Mouse (Mus musculus): Measurements from ENCODE around the gene Tmem208. TPM values are rescaled to one million over a fixed set of nuclear protein-coding genes. Genes with fewer than 3 reads are reported as not detected.
A peak's percentile ranks its signal among the peaks of the same experiment; 100 is the strongest.

Tmem208 gene
- 124 and 131 TPM in 2 replicates for polyA plus RNA-seq (2015; fragmentation: Nextera tagmentation; extraction: Ambion mirVana)

- Histone ChIP-seq H3K4me3 (replicated peaks; ENCODE audit: low read length) (peak within 1 kb of the TSS; percentile 92), H3K9ac (ENCODE audit: low read length) (peak within 1 kb of the TSS; percentile 94), H3K36me3 (ENCODE audit: control insufficient read depth, insufficient read depth, low read length) (peaks cover 26% of the 10 kb centered on the region), H3K4me1 (ENCODE audit: control insufficient read depth, insufficient read depth, low read length) (peaks cover 17% of the 10 kb centered on the region), H3K4me2 (ENCODE audit: low read depth, low read length) (peak within 1 kb of the TSS; percentile 88), H3K9me3 (replicated peaks; ENCODE audit: control insufficient read depth, low read length) (no peaks in the 10 kb centered on the region), H3K27me3 (ENCODE audit: control insufficient read depth, insufficient read depth, low read length) (no peaks in the 10 kb centered on the region), H3K27ac (ENCODE audit: low read length) (peak within 1 kb of the TSS; percentile 92)
- peak; percentile 91 for ATAC-seq (ENCODE audit: insufficient read depth, low FRiP score)
- WGBS, result under 1% methylated on average over 36 of the region's 36 CpGs
Measured at GRCm38 (mm10) chr8:105326141-105326672, at the start of gene Tmem208, which contains the start of gene Lrrc29. Tmem208 (plus strand) TSS chr8:105326354. Lrrc29 (minus strand) TSS chr8:105326278.

DNA sequence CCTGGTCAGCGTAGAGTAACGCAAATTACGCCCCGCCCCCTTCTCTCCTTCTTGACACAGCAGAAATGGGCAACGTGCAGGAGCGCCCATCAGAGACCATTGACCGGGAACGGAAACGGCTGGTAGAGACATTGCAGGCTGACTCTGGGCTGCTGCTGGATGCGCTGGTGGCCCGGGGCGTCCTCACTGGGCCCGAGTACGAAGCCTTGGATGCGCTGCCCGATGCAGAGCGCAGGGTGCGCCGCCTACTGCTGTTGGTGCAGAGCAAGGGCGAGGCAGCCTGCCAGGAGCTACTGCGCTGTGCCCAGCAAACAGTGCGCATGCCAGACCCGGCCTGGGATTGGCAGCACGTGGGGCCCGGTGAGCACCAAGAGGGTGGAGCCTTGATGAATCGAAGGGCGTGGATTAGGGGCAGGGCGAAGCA, 47.2 kb upstream of the Tmem208 start:
- H3K4me1 ChIP-seq (ENCODE audit: control insufficient read depth, insufficient read depth, low read length), result peaks cover 16% of the 10 kb centered on the region
- H3K9ac ChIP-seq (ENCODE audit: low read length), result no peak overlapping the region
- no peaks in the 10 kb centered on the region for H3K9me3 ChIP-seq (replicated peaks; ENCODE audit: control insufficient read depth, low read length)
- peaks cover 54% of the 10 kb centered on the region for H3K27me3 ChIP-seq (ENCODE audit: control insufficient read depth, insufficient read depth, low read length)
- no peaks in the 10 kb centered on the region for H3K36me3 ChIP-seq (ENCODE audit: control insufficient read depth, insufficient read depth, low read length)
- ATAC-seq (ENCODE audit: insufficient read depth, low FRiP score), result peak; percentile 71
- no peak overlapping the region for H3K27ac ChIP-seq (ENCODE audit: low read length)
- WGBS, result 2% methylated on average over 28 of the region's 28 CpGs
- peak overlapping the region; percentile 50 for H3K4me2 ChIP-seq (ENCODE audit: low read depth, low read length)
- peak overlapping the region; percentile 22 for H3K4me3 ChIP-seq (replicated peaks; ENCODE audit: low read length)

- Histone ChIP-seq H3K27ac (ENCODE audit: low read length) (no peak overlapping the region), H3K4me3 (replicated peaks; ENCODE audit: low read length) (no peak overlapping the region), H3K4me1 (ENCODE audit: control insufficient read depth, insufficient read depth, low read length) (peaks cover 16% of the 10 kb centered on the region), H3K9me3 (replicated peaks; ENCODE audit: control insufficient read depth, low read length) (no peaks in the 10 kb centered on the region), H3K9ac (ENCODE audit: low read length) (no peak overlapping the region), H3K36me3 (ENCODE audit: control insufficient read depth, insufficient read depth, low read length) (no peaks in the 10 kb centered on the region), H3K4me2 (ENCODE audit: low read depth, low read length) (no peak overlapping the region), H3K27me3 (ENCODE audit: control insufficient read depth, insufficient read depth, low read length) (peaks cover 38% of the 10 kb centered on the region)
- no peak for ATAC-seq (ENCODE audit: insufficient read depth, low FRiP score)
- WGBS, result 77% methylated on average over 3 of the region's 3 CpGs
Measured at GRCm38 (mm10) chr8:105280567-105280966, 45.6 kb upstream of the Tmem208 start.

DNA sequence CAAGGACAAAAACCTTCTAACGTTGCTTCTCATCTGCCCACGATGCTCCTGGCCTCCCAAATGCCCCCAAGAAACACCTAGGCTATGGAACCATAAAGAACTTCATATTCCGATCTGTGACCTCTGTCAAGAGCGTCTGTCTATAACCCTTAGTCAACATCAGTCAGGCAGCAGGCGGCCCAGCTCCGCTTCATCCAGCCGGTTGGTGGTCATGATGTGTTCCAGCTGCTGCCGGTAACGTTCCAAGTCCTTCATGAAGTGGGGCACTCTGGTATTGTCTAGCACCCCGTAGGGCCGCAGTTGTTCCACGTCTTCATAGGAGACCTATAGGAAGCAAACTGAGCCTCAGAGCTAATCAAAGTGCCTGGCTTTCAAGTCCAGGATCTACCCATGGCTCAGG, 44.3 kb upstream of the Tmem208 start:
- Histone ChIP-seq H3K9me3 (replicated peaks; ENCODE audit: control insufficient read depth, low read length) (no peaks in the 10 kb centered on the region), H3K4me2 (ENCODE audit: low read depth, low read length) (no peak overlapping the region), H3K4me3 (replicated peaks; ENCODE audit: low read length) (no peak overlapping the region), H3K27me3 (ENCODE audit: control insufficient read depth, insufficient read depth, low read length) (peaks cover 30% of the 10 kb centered on the region), H3K4me1 (ENCODE audit: control insufficient read depth, insufficient read depth, low read length) (peaks cover 7% of the 10 kb centered on the region; the same call in 1 of the 2 replicates), H3K9ac (ENCODE audit: low read length) (no peak overlapping the region), H3K36me3 (ENCODE audit: control insufficient read depth, insufficient read depth, low read length) (no peaks in the 10 kb centered on the region), H3K27ac (ENCODE audit: low read length) (no peak overlapping the region)
- 78% methylated on average over 12 of the region's 12 CpGs for WGBS
- no peak for ATAC-seq (ENCODE audit: insufficient read depth, low FRiP score)

- Histone ChIP-seq H3K27me3 (ENCODE audit: control insufficient read depth, insufficient read depth, low read length) (peaks cover 26% of the 10 kb centered on the region), H3K4me2 (ENCODE audit: low read depth, low read length) (no peak overlapping the region), H3K4me3 (replicated peaks; ENCODE audit: low read length) (no peak overlapping the region), H3K27ac (ENCODE audit: low read length) (no peak overlapping the region), H3K4me1 (ENCODE audit: control insufficient read depth, insufficient read depth, low read length) (peaks cover 7% of the 10 kb centered on the region; the same call in 1 of the 2 replicates), H3K9me3 (replicated peaks; ENCODE audit: control insufficient read depth, low read length) (no peaks in the 10 kb centered on the region), H3K9ac (ENCODE audit: low read length) (no peak overlapping the region), H3K36me3 (ENCODE audit: control insufficient read depth, insufficient read depth, low read length) (no peaks in the 10 kb centered on the region)
- 84% methylated on average over 4 of the region's 4 CpGs for WGBS
- no peak for ATAC-seq (ENCODE audit: insufficient read depth, low FRiP score)
Measured at GRCm38 (mm10) chr8:105282239-105282638, 43.9 kb upstream of the Tmem208 start.

DNA sequence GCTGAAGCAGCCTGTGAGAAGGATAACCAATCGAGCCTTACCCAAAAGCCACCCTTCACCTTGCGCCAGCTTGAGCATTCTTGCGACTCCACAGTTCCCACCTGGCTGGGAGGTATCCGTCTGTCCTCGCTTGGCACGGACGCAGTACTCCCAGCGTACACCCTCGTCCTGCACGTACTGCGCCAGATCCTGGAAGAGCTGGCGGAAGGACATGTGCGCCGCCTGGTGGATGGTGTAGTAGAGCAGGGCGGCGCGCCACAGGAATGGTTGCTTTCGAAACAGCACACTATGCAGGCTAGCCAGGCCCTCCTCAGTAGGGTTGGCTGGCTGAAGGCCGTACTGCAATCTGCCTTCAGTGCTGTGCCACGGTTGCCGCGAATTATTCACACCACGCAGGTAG, 43.1 kb upstream of the Tmem208 start:
- no peak overlapping the region for H3K9ac ChIP-seq (ENCODE audit: low read length)
- H3K36me3 ChIP-seq (ENCODE audit: control insufficient read depth, insufficient read depth, low read length), result no peaks in the 10 kb centered on the region
- H3K9me3 ChIP-seq (replicated peaks; ENCODE audit: control insufficient read depth, low read length), result no peaks in the 10 kb centered on the region
- ATAC-seq (ENCODE audit: insufficient read depth, low FRiP score), result peak; percentile 64
- H3K27ac ChIP-seq (ENCODE audit: low read length), result no peak overlapping the region
- H3K4me2 ChIP-seq (ENCODE audit: low read depth, low read length), result no peak overlapping the region
- peaks cover 20% of the 10 kb centered on the region for H3K27me3 ChIP-seq (ENCODE audit: control insufficient read depth, insufficient read depth, low read length)
- 28% methylated on average over 23 of the region's 23 CpGs for WGBS
- no peak overlapping the region for H3K4me3 ChIP-seq (replicated peaks; ENCODE audit: low read length)
- peaks cover 7% of the 10 kb centered on the region; the same call in 1 of the 2 replicates for H3K4me1 ChIP-seq (ENCODE audit: control insufficient read depth, insufficient read depth, low read length)

- Histone ChIP-seq H3K27ac (ENCODE audit: low read length) (no peak overlapping the region), H3K9ac (ENCODE audit: low read length) (no peak overlapping the region), H3K9me3 (replicated peaks; ENCODE audit: control insufficient read depth, low read length) (no peaks in the 10 kb centered on the region), H3K36me3 (ENCODE audit: control insufficient read depth, insufficient read depth, low read length) (no peaks in the 10 kb centered on the region), H3K4me3 (replicated peaks; ENCODE audit: low read length) (no peak overlapping the region), H3K4me1 (ENCODE audit: control insufficient read depth, insufficient read depth, low read length) (peaks cover 18% of the 10 kb centered on the region), H3K4me2 (ENCODE audit: low read depth, low read length) (no peak overlapping the region), H3K27me3 (ENCODE audit: control insufficient read depth, insufficient read depth, low read length) (peaks cover 3% of the 10 kb centered on the region; the same call in 1 of the 2 replicates)
- ATAC-seq (ENCODE audit: insufficient read depth, low FRiP score), result no peak
- 49% methylated on average over 12 of the region's 12 CpGs for WGBS
Measured at GRCm38 (mm10) chr8:105285514-105285913, 40.6 kb upstream of the Tmem208 start.

DNA sequence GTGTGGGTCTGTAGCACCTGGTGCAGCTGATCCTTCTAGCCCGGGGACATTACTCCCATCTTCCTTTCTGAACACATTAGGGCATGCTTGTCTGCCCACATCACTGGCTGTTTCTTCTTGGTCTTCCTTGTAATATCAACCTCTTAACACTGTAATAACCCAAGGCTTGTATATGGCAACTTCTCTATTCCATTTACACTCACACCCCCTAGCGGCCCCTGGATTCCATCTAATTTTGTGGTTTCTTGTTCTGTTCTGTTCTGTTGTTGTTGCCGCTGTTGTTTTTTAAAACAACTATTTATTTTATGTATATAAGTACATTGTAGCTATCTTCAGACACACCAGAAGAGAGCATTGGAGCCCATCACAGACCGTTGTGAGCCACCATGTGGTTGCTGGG, 39.2 kb upstream of the Tmem208 start:
- H3K4me3 ChIP-seq (replicated peaks; ENCODE audit: low read length), result no peak overlapping the region

GRCm38 (mm10) chr8:105288231-105288630, 37.9 kb upstream of the Tmem208 start:
- peaks cover 6% of the 10 kb centered on the region; the same call in 1 of the 2 replicates for H3K27me3 ChIP-seq (ENCODE audit: control insufficient read depth, insufficient read depth, low read length)
- peak overlapping the region; percentile 64 for H3K4me3 ChIP-seq (replicated peaks; ENCODE audit: low read length)
- no peaks in the 10 kb centered on the region for H3K36me3 ChIP-seq (ENCODE audit: control insufficient read depth, insufficient read depth, low read length)
- no peaks in the 10 kb centered on the region for H3K9me3 ChIP-seq (replicated peaks; ENCODE audit: control insufficient read depth, low read length)
- 84% methylated on average over 5 of the region's 5 CpGs for WGBS
- no peak overlapping the region; the same call in 1 of the 2 replicates for H3K27ac ChIP-seq (ENCODE audit: low read length)
- ATAC-seq (ENCODE audit: insufficient read depth, low FRiP score), result no peak
- peak overlapping the region; percentile 93 for H3K4me2 ChIP-seq (ENCODE audit: low read depth, low read length)
- H3K4me1 ChIP-seq (ENCODE audit: control insufficient read depth, insufficient read depth, low read length), result peaks cover 21% of the 10 kb centered on the region
- H3K9ac ChIP-seq (ENCODE audit: low read length), result no peak overlapping the region

More for the DNA sequence above, 39.2 kb upstream of the Tmem208 start:
- H3K36me3 ChIP-seq (ENCODE audit: control insufficient read depth, insufficient read depth, low read length), result no peaks in the 10 kb centered on the region
- WGBS, result 90% methylated on average over 4 of the region's 4 CpGs
- no peaks in the 10 kb centered on the region for H3K9me3 ChIP-seq (replicated peaks; ENCODE audit: control insufficient read depth, low read length)
- H3K4me1 ChIP-seq (ENCODE audit: control insufficient read depth, insufficient read depth, low read length), result peaks cover 21% of the 10 kb centered on the region
- H3K9ac ChIP-seq (ENCODE audit: low read length), result no peak overlapping the region
- no peak overlapping the region for H3K4me2 ChIP-seq (ENCODE audit: low read depth, low read length)
- no peak overlapping the region for H3K27ac ChIP-seq (ENCODE audit: low read length)
- ATAC-seq (ENCODE audit: insufficient read depth, low FRiP score), result no peak
- peaks cover 6% of the 10 kb centered on the region; the same call in 1 of the 2 replicates for H3K27me3 ChIP-seq (ENCODE audit: control insufficient read depth, insufficient read depth, low read length)

Data from stomach, embryonic 16.5 days (tissue).